Mouse (Mus musculus): ENCODE measurements around the gene D10Jhu81e. TPM values are rescaled to one million over a fixed set of nuclear protein-coding genes. Genes with fewer than 3 reads are reported as not detected.

Gene D10Jhu81e
- polyA plus RNA-seq, 1 experiment from 2014 or later: 24.1 TPM

- ATAC-seq (replicated peaks; ENCODE audit: insufficient number of reproducible peaks, low FRiP score, low TSS enrichment): no peak
- Histone ChIP-seq H3K27ac (ENCODE audit: low read depth, low read length) (no peak overlapping the region), H3K9ac (ENCODE audit: low read depth, low read length) (no peak overlapping the region), H3K4me1 (ENCODE audit: control insufficient read depth, insufficient read depth, low read length) (0 out of 2 replicates have a peak, but pooled peaks cover 7% of the 10 kb centered on the region), H3K9me3 (replicated peaks; ENCODE audit: control insufficient read depth, low read length) (no peaks in the 10 kb centered on the region), H3K4me3 (ENCODE audit: low read depth, low read length) (no peak overlapping the region), H3K4me2 (no peak overlapping the region), H3K36me3 (ENCODE audit: control insufficient read depth, insufficient read depth, low read length) (peaks cover 2% of the 10 kb centered on the region; the same call in 1 of the 2 replicates), H3K27me3 (ENCODE audit: control insufficient read depth, insufficient read depth, low read length) (peaks cover 3% of the 10 kb centered on the region; the same call in 1 of the 2 replicates)
- 75% methylated on average over 8 of the region's 8 CpGs for WGBS (ENCODE audit: insufficient replicate concordance)
Observed at GRCm38 (mm10) chr10:78161096-78161495, 8.5 kb downstream of the D10Jhu81e start.

DNA sequence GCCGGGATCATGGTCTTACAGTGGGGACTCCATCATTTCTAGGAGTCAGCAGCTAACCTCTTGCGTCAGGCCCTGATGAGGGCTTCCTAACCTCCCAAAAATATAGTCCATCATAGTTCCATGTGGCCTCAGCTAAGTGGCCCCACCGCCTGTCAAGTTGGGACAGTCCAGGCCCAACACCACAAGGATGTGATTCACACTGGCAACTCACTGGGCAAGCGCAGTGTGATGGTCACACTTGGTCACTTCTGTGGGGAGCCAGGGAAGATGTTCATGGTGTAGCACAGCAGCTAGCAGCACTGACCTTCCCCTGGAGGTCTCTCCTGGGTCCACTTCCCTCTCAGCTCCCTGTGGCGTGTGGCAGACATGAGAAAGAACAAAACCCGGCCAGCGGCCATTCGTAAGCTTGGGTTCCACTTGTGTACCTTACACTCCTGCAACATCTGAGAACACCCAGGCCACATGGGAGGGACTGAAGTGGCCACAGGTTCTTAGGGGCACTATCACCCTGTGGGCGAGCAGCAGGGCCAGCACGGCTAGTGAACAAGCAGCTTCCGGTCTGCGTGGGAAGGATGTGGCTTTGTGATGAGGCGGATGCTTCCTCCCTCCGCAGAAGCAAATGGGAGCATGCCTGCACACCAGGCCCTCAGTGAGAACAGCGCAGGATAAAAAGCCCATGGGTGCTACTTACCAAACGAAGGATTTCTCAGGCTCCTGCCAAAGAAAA is 9.1 kb downstream of the D10Jhu81e start:
- ATAC-seq (replicated peaks; ENCODE audit: insufficient number of reproducible peaks, low FRiP score, low TSS enrichment): no peak
- H3K9me3 ChIP-seq (replicated peaks; ENCODE audit: control insufficient read depth, low read length): no peaks in the 10 kb centered on the region
- H3K27ac ChIP-seq (ENCODE audit: low read depth, low read length): no peak overlapping the region
- H3K9ac ChIP-seq (ENCODE audit: low read depth, low read length): no peak overlapping the region
- 0 out of 2 replicates have a peak, but pooled peaks cover 7% of the 10 kb centered on the region for H3K4me1 ChIP-seq (ENCODE audit: control insufficient read depth, insufficient read depth, low read length)
- peaks cover 3% of the 10 kb centered on the region; the same call in 1 of the 2 replicates for H3K27me3 ChIP-seq (ENCODE audit: control insufficient read depth, insufficient read depth, low read length)
- H3K36me3 ChIP-seq (ENCODE audit: control insufficient read depth, insufficient read depth, low read length): peaks cover 2% of the 10 kb centered on the region; the same call in 1 of the 2 replicates
- no peak overlapping the region for H3K4me3 ChIP-seq (ENCODE audit: low read depth, low read length)
- H3K4me2 ChIP-seq: no peak overlapping the region
- WGBS (ENCODE audit: insufficient replicate concordance): 83% methylated on average over 16 of the region's 16 CpGs

GRCm38 (mm10) chr10:78159906-78160305 is 9.7 kb downstream of the D10Jhu81e start:
- Histone ChIP-seq H3K4me2 (peak overlapping the region; percentile 52), H3K4me3 (ENCODE audit: low read depth, low read length) (no peak overlapping the region), H3K4me1 (ENCODE audit: control insufficient read depth, insufficient read depth, low read length) (0 out of 2 replicates have a peak, but pooled peaks cover 7% of the 10 kb centered on the region), H3K27ac (ENCODE audit: low read depth, low read length) (no peak overlapping the region), H3K27me3 (ENCODE audit: control insufficient read depth, insufficient read depth, low read length) (peaks cover 3% of the 10 kb centered on the region; the same call in 1 of the 2 replicates), H3K9ac (ENCODE audit: low read depth, low read length) (no peak overlapping the region), H3K9me3 (replicated peaks; ENCODE audit: control insufficient read depth, low read length) (no peaks in the 10 kb centered on the region), H3K36me3 (ENCODE audit: control insufficient read depth, insufficient read depth, low read length) (peaks cover 2% of the 10 kb centered on the region; the same call in 1 of the 2 replicates)
- ATAC-seq (replicated peaks; ENCODE audit: insufficient number of reproducible peaks, low FRiP score, low TSS enrichment): peak; percentile 70
- WGBS (ENCODE audit: insufficient replicate concordance): 3% methylated on average over 7 of the region's 7 CpGs

GRCm38 (mm10) chr10:78159252-78159878 is 10.2 kb downstream of the D10Jhu81e start:
- no peaks in the 10 kb centered on the region for H3K9me3 ChIP-seq (replicated peaks; ENCODE audit: control insufficient read depth, low read length)
- 0 out of 2 replicates have a peak, but pooled peaks cover 7% of the 10 kb centered on the region for H3K4me1 ChIP-seq (ENCODE audit: control insufficient read depth, insufficient read depth, low read length)
- ATAC-seq (replicated peaks; ENCODE audit: insufficient number of reproducible peaks, low FRiP score, low TSS enrichment): no peak
- peak overlapping the region; percentile 52 for H3K4me2 ChIP-seq
- H3K9ac ChIP-seq (ENCODE audit: low read depth, low read length): no peak overlapping the region
- peak overlapping the region; percentile 16 for H3K4me3 ChIP-seq (ENCODE audit: low read depth, low read length)
- 15% methylated on average over 17 of the region's 17 CpGs for WGBS (ENCODE audit: insufficient replicate concordance)
- H3K27me3 ChIP-seq (ENCODE audit: control insufficient read depth, insufficient read depth, low read length): peaks cover 3% of the 10 kb centered on the region; the same call in 1 of the 2 replicates
- H3K27ac ChIP-seq (ENCODE audit: low read depth, low read length): no peak overlapping the region
- no peaks in the 10 kb centered on the region for H3K36me3 ChIP-seq (ENCODE audit: control insufficient read depth, insufficient read depth, low read length)

- Histone ChIP-seq H3K9me3 (replicated peaks; ENCODE audit: control insufficient read depth, low read length) (no peaks in the 10 kb centered on the region), H3K4me3 (ENCODE audit: low read depth, low read length) (no peak overlapping the region), H3K27ac (ENCODE audit: low read depth, low read length) (no peak overlapping the region), H3K36me3 (ENCODE audit: control insufficient read depth, insufficient read depth, low read length) (no peaks in the 10 kb centered on the region), H3K4me1 (ENCODE audit: control insufficient read depth, insufficient read depth, low read length) (0 out of 2 replicates have a peak, but pooled peaks cover 7% of the 10 kb centered on the region), H3K9ac (ENCODE audit: low read depth, low read length) (no peak overlapping the region), H3K4me2 (no peak overlapping the region), H3K27me3 (ENCODE audit: control insufficient read depth, insufficient read depth, low read length) (peaks cover 3% of the 10 kb centered on the region; the same call in 1 of the 2 replicates)
- ATAC-seq (replicated peaks; ENCODE audit: insufficient number of reproducible peaks, low FRiP score, low TSS enrichment): no peak
- WGBS (ENCODE audit: insufficient replicate concordance): 80% methylated on average over 15 of the region's 15 CpGs
Observed at GRCm38 (mm10) chr10:78158041-78158440, 11.5 kb downstream of the D10Jhu81e start.

- Histone ChIP-seq H3K4me2 (no peak overlapping the region), H3K4me3 (ENCODE audit: low read depth, low read length) (no peak overlapping the region), H3K9me3 (replicated peaks; ENCODE audit: control insufficient read depth, low read length) (no peaks in the 10 kb centered on the region), H3K27ac (ENCODE audit: low read depth, low read length) (no peak overlapping the region), H3K27me3 (ENCODE audit: control insufficient read depth, insufficient read depth, low read length) (peaks cover 3% of the 10 kb centered on the region; the same call in 1 of the 2 replicates), H3K36me3 (ENCODE audit: control insufficient read depth, insufficient read depth, low read length) (no peaks in the 10 kb centered on the region), H3K4me1 (ENCODE audit: control insufficient read depth, insufficient read depth, low read length) (0 out of 2 replicates have a peak, but pooled peaks cover 7% of the 10 kb centered on the region), H3K9ac (ENCODE audit: low read depth, low read length) (no peak overlapping the region)
- ATAC-seq (replicated peaks; ENCODE audit: insufficient number of reproducible peaks, low FRiP score, low TSS enrichment): no peak
- WGBS (ENCODE audit: insufficient replicate concordance): 67% methylated on average over 6 of the region's 6 CpGs
Observed at GRCm38 (mm10) chr10:78156926-78157325, 12.7 kb downstream of the D10Jhu81e start.

DNA sequence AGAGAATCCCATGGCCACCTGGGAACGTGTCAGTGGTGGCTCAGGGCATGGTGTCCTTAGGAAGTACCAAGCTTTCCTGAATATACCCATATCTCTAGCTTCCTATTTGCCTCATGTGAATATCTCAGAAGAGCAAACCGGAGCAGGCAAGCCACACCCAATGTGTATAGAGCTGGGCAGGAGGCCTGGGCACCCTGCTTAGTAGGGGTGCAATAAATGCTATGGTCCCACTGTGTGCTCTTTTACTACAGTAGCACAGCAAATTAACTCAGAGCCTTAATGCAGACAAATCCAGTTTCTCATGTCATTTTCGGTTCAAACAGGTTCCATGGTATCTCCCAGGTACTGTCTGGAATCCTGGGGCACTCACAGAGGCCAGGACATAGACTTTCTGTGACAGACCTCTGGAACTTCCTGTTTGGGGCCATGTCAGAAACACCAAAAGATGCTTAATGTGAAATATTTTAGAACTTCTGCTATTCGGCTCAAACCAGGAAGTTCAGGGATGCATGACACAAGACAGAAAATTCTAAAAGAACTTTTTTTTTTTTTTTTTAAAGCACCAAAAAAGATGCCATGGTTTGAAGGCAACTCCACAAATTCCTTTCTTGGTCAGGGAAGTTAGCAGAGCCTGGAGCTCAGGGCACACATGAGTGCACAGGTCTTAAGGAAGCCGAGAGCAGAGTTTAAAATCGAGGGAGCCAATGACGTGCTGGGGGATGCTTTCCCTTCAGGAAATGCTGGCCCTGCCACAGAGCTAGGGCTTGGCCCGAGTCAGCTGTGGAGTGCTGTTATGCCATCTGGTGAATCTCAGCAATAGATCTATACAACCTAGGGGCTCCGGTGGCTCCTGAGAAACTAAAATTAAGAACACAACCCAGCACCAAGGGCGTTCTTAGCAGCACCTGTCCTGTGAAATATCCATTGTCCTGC is 20.5 kb downstream of the D10Jhu81e start:
- no peaks in the 10 kb centered on the region for H3K4me1 ChIP-seq (ENCODE audit: control insufficient read depth, insufficient read depth, low read length)
- H3K9me3 ChIP-seq (replicated peaks; ENCODE audit: control insufficient read depth, low read length): no peaks in the 10 kb centered on the region
- no peak overlapping the region for H3K4me2 ChIP-seq
- no peaks in the 10 kb centered on the region for H3K36me3 ChIP-seq (ENCODE audit: control insufficient read depth, insufficient read depth, low read length)
- H3K4me3 ChIP-seq (ENCODE audit: low read depth, low read length): no peak overlapping the region
- WGBS (ENCODE audit: insufficient replicate concordance): 67% methylated on average over 10 of the region's 10 CpGs
- H3K9ac ChIP-seq (ENCODE audit: low read depth, low read length): no peak overlapping the region
- H3K27me3 ChIP-seq (ENCODE audit: control insufficient read depth, insufficient read depth, low read length): no peaks in the 10 kb centered on the region
- ATAC-seq (replicated peaks; ENCODE audit: insufficient number of reproducible peaks, low FRiP score, low TSS enrichment): no peak
- no peak overlapping the region for H3K27ac ChIP-seq (ENCODE audit: low read depth, low read length)

GRCm38 (mm10) chr10:78147908-78148441 is 21.6 kb downstream of the D10Jhu81e start:
- no peak overlapping the region for H3K27ac ChIP-seq (ENCODE audit: low read depth, low read length)
- no peaks in the 10 kb centered on the region for H3K9me3 ChIP-seq (replicated peaks; ENCODE audit: control insufficient read depth, low read length)
- H3K4me1 ChIP-seq (ENCODE audit: control insufficient read depth, insufficient read depth, low read length): no peaks in the 10 kb centered on the region
- H3K36me3 ChIP-seq (ENCODE audit: control insufficient read depth, insufficient read depth, low read length): no peaks in the 10 kb centered on the region
- ATAC-seq (replicated peaks; ENCODE audit: insufficient number of reproducible peaks, low FRiP score, low TSS enrichment): no peak
- H3K4me2 ChIP-seq: no peak overlapping the region
- no peak overlapping the region for H3K9ac ChIP-seq (ENCODE audit: low read depth, low read length)
- H3K4me3 ChIP-seq (ENCODE audit: low read depth, low read length): no peak overlapping the region
- 57% methylated on average over 4 of the region's 4 CpGs for WGBS (ENCODE audit: insufficient replicate concordance)
- H3K27me3 ChIP-seq (ENCODE audit: control insufficient read depth, insufficient read depth, low read length): no peaks in the 10 kb centered on the region

Data from heart, embryonic 11.5 days (tissue).